Mouse (Mus musculus): ENCODE measurements around the gene Abhd14a. TPM values are rescaled to one million over a fixed set of nuclear protein-coding genes. Genes with fewer than 3 reads are reported as not detected.

Gene Abhd14a
- polyA plus RNA-seq, 1 experiment from 2014 or later, result 41.9 TPM

Other genes starting within 250 kb of the Abhd14a start
- gene Ppm1m, start 247.9 kb downstream of the Abhd14a start, polyA plus RNA-seq (2014; fragmentation: Nextera tagmentation; extraction: Ambion mirVana), result 25.8 and 29.1 TPM in 2 replicates
- 66.5 and 75.5 TPM in 2 replicates for gene Twf2, start 244.6 kb downstream of the Abhd14a start, polyA plus RNA-seq (2014; fragmentation: Nextera tagmentation; extraction: Ambion mirVana)
- not detected in 2 replicates for gene Tlr9, start 225.1 kb downstream of the Abhd14a start, polyA plus RNA-seq (2014; fragmentation: Nextera tagmentation; extraction: Ambion mirVana)
- gene Alas1, start 199.0 kb downstream of the Abhd14a start, polyA plus RNA-seq (2014; fragmentation: Nextera tagmentation; extraction: Ambion mirVana), result 95.1 and 97.4 TPM in 2 replicates
- gene Poc1a, start 166.6 kb downstream of the Abhd14a start, polyA plus RNA-seq (2014; fragmentation: Nextera tagmentation; extraction: Ambion mirVana), result 29.7 and 34.2 TPM in 2 replicates
- gene Dusp7, start 79.0 kb downstream of the Abhd14a start, polyA plus RNA-seq (2014; fragmentation: Nextera tagmentation; extraction: Ambion mirVana), result 52.2 and 55.1 TPM in 2 replicates
- 1,035 and 1,040 TPM in 2 replicates for gene Rpl29, start 18.2 kb downstream of the Abhd14a start, polyA plus RNA-seq (2014; fragmentation: Nextera tagmentation; extraction: Ambion mirVana)
- gene Acy1, start 9.4 kb downstream of the Abhd14a start, polyA plus RNA-seq (2014; fragmentation: Nextera tagmentation; extraction: Ambion mirVana), result 36.9 and 41.2 TPM in 2 replicates
- gene Abhd14b, start 219 bp downstream of the Abhd14a start, polyA plus RNA-seq (2014; fragmentation: Nextera tagmentation; extraction: Ambion mirVana), result 4.9 and 8.8 TPM in 2 replicates
- 165 and 189 TPM in 2 replicates for gene Pcbp4, start 5.6 kb upstream of the Abhd14a start, polyA plus RNA-seq (2014; fragmentation: Nextera tagmentation; extraction: Ambion mirVana)
- gene Gpr62, start 18.3 kb upstream of the Abhd14a start, polyA plus RNA-seq (2014; fragmentation: Nextera tagmentation; extraction: Ambion mirVana), result 0.10 and 0.31 TPM in 2 replicates
- 43.2 and 48.6 TPM in 2 replicates for gene Rrp9, start 28.3 kb upstream of the Abhd14a start, polyA plus RNA-seq (2014; fragmentation: Nextera tagmentation; extraction: Ambion mirVana)
- 1.8 and 1.9 TPM in 2 replicates for gene Parp3, start 29.3 kb upstream of the Abhd14a start, polyA plus RNA-seq (2014; fragmentation: Nextera tagmentation; extraction: Ambion mirVana)
- gene Iqcf1, start 52.3 kb upstream of the Abhd14a start, polyA plus RNA-seq (2014; fragmentation: Nextera tagmentation; extraction: Ambion mirVana), result not detected in 2 replicates
- gene Iqcf5, start 66.9 kb upstream of the Abhd14a start, polyA plus RNA-seq (2014; fragmentation: Nextera tagmentation; extraction: Ambion mirVana), result not detected in 2 replicates
- gene Iqcf3, start 114.0 kb upstream of the Abhd14a start, polyA plus RNA-seq (2014; fragmentation: Nextera tagmentation; extraction: Ambion mirVana), result not detected in 2 replicates
- gene Iqcf4, start 123.3 kb upstream of the Abhd14a start, polyA plus RNA-seq (2014; fragmentation: Nextera tagmentation; extraction: Ambion mirVana), result not detected in 2 replicates
- not detected in 2 replicates for gene Iqcf6, start 178.9 kb upstream of the Abhd14a start, polyA plus RNA-seq (2014; fragmentation: Nextera tagmentation; extraction: Ambion mirVana)
- gene Grm2, start 208.4 kb upstream of the Abhd14a start, polyA plus RNA-seq (2014; fragmentation: Nextera tagmentation; extraction: Ambion mirVana), result 3.6 TPM in 2 replicates
- 32.1 and 32.4 TPM in 2 replicates for gene Tex264, start 238.2 kb upstream of the Abhd14a start, polyA plus RNA-seq (2014; fragmentation: Nextera tagmentation; extraction: Ambion mirVana)